Mouse (Mus musculus): Measurements from ENCODE around the gene Cotl1.

Gene Cotl1

DNA sequence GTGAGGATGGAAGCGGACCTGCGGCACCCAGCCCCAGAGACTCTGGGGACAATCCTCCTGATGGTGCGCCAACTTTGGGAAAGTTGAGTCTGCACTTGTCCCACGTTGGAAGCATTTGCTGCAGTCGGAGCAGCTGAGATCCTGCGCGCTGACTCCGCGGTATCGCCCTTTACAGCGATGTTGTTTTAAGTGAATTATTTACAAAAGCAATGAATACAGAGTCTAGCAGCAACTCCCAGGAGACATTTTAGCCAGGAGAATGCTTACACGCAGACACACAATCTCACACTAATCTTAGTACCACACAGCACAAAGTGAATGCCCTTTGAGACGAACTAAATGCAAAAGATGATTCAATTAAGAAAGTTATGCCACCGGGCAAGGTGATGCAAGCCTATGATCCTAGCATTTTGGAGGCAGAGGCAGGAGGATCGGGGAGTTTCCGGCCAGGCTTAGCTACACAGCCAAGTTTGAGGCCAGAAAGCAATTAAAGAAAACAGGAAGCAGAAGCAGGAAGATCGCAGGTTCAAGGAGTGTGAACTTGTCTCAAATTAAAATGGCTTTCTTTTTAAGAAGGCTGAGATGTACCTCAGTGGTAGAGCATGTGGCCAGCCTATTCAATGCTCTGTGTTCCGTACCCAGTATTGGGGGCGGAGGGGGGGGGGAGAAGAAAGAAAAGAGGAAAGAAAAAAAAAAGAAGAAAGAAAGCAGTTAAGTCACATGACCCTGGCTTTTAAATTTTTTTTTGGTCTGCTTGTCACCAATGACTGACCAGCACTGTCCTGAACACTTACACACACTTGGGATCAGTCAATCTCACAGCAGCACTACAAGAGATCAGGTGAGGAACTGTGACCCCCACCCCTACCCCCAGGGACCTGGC, 2.0 kb downstream of the Cotl1 start:
- no peak for DNase-seq (ENCODE audit: low read depth, low spot score)

DNA sequence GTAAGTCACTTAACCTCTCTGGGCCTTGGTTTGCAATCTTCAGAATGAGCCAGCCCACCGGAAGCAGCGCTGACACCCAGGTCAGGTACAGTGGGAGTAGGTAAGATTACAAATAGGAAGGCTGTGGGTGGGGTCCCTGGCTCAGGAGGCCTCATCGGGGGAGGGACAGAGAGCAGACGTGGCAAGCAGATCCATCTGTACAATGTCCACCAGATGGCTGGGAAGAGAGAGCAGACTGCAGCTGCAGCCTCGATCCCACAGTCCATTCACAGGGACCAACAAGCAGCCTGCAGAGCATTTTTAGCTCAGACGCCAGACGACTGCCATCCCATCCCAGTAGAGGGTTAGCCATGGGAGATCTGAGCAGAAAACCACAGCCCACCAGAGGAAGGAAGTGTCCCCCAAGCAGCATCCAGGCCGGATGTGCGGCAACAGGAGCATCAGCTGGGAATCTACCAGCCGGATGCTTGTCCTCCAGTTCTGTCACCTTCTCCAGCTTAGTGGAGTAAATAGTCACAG, 2.7 kb downstream of the Cotl1 start:
- no peak for DNase-seq (ENCODE audit: low read depth, low spot score)

DNA sequence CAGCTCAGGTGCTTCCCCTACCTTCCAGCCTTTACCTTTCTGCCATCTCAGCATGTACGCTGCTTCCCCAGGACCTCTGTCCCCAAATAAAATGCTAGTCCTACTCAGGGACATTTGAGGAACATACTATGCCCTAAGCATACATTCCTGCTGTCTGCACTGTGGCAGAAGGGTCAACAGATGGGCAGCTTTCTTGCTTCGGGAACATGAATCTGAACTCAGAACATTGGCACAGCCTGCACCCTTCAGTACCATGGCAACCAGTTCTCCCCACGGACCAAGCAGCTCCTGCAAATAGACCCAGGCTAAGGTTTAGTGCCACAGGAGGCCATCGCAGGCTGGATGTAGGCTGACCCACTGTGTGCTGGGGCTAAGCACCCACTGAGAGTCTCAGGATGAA, 3.5 kb downstream of the Cotl1 start:
- DNase-seq (ENCODE audit: low read depth, low spot score), result no peak

DNA sequence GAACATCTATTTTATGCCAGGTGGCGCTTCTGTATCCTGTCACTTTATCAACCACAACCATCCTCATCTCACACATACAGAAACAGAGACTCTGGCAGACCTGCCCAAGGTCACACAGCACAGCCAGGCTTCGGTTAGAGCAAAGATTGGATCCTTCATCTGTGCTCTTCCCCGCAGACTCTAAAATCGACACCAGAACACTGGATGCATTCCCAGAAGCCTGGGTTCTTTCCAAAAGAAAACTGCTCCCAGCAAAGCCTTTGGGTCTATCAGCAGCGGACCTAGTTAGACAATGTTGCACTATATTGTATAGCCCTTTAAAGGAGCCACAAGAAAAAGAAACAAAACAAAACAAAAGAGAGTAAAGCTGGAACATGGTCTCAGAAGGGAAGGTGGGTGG, 5.1 kb downstream of the Cotl1 start:
- no peak for DNase-seq (ENCODE audit: low read depth, low spot score)

DNA sequence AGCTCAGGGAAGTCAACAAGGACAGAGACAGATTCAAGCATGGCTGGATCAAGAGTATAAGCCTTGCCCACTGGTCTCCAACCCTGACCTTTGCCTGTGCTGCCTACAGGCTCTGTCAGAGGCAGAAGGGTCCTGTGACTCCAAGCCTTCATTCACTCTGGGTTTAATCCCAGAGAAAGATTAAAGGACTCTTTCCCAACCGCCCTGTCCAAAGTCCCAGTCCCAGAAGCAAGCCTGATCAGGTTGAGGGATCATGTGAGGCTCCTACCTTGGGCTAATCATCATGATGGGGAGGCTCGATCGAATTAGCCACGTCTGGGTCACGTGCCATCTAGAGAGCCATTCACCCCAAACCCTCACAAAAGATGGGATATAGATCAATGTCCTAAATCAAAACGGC, 5.7 kb downstream of the Cotl1 start:
- no peak for DNase-seq (ENCODE audit: low read depth, low spot score)

DNA sequence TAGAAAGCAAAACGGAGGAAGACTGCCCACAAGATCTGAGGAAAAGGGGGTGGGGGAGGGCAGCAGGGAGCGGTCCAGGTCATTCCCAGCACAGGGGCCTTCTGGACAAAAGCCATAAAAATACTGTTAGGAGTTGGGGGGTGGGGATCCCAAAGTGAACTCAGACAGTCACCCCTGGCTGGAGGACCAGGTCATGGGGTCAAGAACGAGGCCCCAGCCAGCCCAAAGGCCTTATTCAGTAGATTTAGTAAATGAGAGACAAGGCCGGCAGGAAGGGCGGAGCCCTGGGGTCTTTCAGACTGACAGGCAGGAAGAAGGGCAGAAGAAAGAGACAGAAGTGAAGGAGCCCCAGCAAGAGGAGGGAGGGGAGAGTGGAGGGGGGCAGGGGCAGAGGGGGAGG, 7.4 kb downstream of the Cotl1 start:
- DNase-seq (ENCODE audit: low read depth, low spot score), result no peak

DNA sequence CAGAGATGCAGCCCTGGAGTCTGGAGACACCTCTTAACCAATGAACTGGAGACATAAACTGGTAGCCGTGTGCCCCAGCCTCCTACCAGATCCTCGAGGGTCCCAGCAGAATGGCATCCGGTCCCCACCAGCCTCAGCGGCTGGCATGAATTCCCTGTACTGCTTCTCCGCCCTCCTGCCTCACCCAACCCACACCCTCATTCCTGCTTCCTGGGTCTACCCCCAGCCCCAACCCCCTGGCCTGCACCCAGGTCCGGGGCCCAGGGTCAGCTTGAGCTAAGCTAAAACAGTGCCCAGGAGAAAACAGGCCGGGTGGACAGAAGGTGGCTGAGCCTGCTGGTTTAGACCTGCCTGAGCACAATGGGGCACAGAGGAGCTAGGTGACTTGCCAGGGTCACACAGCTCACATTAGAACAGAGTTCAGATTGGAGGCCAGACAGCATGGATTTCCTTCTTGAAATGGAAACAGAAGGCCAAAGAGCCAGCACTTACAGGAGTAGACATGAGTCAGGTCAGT, 8.2 kb downstream of the Cotl1 start:
- DNase-seq (ENCODE audit: low read depth, low spot score), result no peak

DNA sequence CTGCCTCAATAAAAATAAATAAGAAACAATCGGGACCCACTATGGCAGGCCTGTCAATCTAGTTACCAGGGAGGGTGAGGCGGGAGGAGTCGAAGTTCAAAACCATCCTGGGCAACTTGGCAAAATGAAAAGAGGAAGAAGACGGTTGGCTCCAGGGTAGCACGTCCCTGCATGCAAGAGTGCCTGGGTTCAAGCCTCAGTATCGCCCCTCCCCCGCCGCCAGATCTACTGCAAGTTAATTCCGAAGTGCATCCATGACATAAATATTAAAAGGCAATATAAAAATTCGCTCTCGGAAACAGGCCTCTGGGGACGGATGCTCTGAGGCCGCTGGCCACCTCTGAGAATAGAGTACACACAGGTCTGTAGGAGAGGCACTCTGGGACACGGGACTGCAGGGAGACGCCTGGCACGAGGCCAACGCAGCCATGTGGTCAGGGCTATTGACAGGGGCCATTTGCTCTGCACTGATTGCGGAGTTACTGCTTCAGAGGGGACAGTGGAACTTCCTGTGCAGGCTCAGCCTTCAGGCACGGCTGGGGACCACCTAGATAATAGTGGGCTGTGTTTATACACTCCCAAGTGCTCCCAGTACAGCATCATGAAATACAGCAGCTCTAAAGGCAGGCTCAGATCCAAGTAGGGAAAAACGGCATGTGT, 8.9 kb downstream of the Cotl1 start:
- DNase-seq (ENCODE audit: low read depth, low spot score), result peak; percentile 46

DNA sequence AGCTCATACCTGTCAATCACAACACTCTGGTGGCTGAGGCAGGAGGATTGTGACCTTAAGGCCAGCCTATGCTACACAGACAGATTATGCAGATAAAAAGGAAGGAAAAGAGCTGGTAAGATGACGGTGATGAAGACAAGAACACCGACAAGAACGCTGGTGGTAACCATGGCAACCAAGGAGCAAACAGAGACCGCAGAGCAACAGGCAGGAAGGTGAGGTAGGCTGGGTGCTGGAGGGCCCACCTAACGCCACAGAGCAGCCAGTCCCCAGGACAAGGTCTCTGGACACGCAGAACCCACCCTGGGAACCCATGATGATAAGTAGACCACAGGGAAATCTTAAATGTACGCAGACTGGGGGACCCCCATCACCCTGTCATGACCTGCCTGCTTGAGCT, 9.8 kb downstream of the Cotl1 start:
- no peak for DNase-seq (ENCODE audit: low read depth, low spot score)

DNA sequence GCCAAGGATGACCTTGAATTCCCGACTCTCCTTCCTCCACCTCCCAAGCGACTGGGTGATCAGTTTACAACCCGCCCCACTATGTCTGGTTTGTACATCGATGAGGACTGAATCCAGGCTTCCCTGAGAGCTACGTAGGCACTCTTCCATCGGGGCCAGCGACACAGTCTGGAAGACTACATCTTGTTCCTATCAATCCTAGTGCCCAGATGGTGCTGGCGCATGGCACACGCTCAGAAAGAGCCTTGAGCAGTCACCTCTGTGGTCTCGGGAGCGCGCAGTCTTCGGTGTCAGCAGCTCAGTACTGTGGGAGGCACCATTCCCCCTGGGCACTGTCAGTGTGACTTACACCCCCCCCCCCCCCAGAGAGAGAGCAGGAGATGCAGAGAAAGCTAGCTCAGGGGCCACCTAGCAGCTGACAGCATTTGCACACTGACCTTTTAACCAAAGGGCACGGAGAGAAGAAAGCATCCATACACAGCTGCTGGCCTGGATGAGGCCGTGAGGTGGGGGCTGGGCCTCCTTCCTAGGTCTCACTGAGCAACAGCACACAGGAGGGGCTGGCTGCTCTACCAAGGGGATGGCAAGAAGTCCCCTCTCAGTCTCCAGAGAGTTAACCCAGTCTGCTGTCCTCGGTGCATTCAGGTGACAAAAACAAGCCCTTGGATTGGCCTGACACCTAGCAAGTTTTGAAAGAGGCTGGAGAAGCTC, 10.3 kb downstream of the Cotl1 start:
- DNase-seq (ENCODE audit: low read depth, low spot score), result no peak

DNA sequence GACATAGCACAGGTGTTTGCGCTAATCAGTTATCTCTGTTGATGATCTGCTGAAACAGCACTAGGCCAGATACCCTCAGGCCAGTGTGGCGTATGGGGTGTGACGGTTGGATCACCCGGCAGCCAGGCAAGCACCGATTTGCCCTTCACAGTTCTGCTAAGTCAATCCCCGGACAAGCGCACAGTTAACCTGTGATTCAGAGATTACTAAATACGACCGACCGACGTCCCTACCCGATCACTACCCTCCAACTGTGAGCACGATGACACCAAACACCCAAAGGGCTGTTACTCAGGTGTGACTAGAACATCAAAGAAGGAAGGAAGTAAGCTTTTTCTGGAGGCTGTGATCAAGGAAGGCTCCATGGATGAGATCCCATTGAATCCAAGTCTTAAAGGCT, 10.9 kb downstream of the Cotl1 start:
- no peak for DNase-seq (ENCODE audit: low read depth, low spot score)

DNA sequence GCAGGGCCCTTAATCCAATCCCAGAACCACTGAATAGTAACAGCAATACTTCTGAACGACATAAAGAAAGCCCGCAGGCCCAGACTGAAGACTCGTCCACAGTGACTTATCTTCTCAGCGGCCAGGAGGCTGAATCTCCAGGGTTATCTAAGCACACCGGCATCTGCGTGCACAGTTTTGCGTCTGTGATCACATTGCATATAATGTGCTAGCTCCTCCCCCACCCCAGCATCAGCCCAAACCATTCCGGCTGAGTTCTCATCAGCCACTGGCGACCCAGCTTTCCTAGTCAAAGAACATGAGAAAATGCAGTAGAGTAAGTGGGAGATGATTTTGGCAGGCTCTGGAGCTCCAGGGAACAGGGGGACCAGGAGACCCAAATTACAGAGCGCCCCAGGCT, 11.3 kb downstream of the Cotl1 start:
- no peak for DNase-seq (ENCODE audit: low read depth, low spot score)

DNA sequence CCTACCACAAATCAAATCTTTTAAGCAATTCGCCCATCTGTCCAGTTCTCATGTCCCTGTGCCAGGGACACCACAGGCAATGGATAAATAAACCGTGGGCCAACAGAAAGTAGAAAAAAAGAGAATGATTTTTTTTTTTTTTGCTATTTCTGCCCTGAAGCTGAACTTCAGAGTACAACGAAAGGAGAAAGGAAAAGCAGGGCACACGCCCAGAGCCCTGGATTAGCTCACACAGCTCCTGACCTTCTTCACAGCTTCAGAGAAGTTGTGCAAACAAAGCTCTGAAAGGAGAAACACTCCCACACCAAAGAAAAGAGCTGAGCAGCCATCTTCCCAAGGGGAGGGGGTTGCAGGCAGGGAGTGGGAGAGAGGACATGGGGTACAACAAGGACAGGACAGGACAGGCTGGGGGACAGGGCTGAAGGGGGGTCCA, 12.6 kb downstream of the Cotl1 start:
- DNase-seq (ENCODE audit: low read depth, low spot score), result no peak

DNA sequence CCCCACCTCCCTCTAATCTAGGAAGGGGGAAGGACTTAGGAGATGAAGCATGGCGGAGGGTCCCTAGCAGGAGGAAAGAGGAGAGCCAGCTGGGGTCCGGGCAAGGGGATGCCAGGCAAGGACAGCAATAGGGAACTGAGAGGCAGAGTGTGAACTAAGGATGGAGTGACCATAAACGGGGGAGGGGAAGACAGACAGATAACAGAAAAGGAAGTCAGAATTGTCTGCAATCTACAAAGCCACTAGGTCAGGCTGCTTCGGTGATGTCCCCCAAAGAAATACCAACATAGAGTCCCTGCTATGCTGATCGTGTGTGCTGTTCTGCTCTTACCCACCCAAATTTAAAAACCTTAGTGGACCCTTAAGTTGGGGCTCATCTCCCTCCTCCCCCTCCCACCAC, 13.4 kb downstream of the Cotl1 start:
- no peak for DNase-seq (ENCODE audit: low read depth, low spot score)

DNA sequence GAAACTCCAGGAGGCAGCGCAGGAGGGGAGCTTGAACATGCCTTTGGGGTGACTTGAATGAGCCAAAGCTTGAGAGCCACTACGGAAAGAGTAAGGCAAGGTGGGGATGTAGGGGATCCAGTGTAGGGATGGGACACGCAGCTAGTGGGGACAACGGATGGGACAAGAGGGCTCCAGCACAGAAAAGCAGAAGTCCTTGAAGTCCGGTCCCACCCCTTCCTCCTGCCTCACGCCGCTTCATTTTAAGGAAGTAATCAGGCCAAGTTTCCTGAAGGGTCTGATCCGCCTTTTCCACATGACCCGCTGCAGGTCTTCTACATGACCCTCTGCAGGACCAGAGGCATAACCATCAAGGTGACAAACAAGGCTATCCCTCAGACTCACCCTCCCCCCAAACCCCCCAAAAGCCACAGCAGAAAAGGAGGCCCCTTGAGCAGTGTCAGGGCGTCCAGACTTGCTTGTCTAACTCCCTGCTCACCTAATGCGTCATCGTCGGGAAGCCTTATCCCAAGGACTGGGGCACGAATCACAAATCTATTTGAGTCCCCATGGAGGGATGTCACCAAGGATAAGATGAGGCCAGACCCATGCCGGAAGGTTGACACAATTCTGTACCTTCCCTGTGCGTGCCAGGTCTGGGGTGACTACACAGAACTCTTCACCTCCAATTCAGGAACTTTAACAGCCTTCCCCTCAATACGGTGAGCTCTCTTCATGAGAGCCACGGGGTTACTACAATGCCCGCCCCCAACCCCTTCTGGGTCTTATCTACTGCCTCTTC, 14.2 kb downstream of the Cotl1 start:
- DNase-seq (ENCODE audit: low read depth, low spot score), result no peak

DNA sequence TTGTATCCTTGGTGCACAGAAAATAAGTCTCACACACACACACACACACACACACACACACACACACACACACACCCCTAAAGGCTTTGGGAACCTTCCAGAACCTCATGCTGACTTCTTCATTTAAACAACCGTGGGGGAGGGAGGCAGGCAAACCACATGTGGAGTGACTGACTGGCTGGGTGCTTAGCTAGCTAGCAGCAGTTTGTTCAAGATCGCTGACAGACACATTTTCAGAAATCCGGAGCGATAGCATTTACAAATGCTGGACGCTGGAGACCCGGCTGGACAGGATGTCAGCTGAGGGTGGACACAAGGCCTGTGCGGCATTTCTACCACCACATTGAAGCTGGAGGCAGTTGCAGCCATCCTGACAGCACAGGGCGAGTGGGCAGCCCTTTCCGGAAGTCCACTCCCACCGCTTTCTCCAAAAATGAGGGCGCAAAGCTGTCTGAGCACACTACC, 15.5 kb downstream of the Cotl1 start:
- DNase-seq (ENCODE audit: low read depth, low spot score), result no peak

DNA sequence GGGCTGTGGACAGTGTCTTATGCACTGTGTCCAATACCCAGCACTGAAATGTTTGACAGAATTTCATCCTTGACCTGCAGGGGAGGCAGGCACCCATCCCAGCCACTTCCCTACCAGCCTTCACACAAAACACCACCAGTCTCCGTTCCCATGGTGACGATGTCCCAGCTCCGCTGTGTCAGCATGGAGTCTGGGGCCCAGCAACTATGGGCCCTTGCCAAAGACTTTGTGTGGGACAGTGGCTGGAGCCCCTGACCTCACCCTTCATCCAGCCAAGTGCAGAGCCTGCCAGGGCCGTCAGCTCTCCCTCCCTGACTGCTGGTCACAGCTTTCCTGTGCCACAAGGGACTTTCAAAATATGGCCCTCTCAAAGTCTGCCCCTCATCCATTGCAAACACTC, 16.2 kb downstream of the Cotl1 start:
- no peak for DNase-seq (ENCODE audit: low read depth, low spot score)

DNA sequence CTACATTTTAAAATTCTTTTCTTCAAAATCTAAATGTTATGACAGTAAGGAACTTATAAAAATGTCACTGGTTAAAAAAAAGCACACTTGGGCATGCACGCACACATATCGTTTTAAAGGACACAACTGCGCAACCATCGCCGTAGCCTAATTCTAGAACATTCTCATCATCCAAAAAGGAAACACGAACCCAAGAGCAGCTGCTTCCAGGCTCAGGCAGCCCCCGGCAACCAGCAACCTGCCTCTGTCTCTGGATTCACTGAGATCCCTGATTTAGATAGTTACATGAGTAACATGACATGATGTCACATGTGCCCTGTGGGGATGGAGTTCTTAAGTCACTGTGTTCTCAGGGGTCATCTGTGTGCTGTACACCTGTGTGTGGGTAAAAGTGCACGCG, 17.1 kb downstream of the Cotl1 start:
- DNase-seq (ENCODE audit: low read depth, low spot score), result no peak

DNA sequence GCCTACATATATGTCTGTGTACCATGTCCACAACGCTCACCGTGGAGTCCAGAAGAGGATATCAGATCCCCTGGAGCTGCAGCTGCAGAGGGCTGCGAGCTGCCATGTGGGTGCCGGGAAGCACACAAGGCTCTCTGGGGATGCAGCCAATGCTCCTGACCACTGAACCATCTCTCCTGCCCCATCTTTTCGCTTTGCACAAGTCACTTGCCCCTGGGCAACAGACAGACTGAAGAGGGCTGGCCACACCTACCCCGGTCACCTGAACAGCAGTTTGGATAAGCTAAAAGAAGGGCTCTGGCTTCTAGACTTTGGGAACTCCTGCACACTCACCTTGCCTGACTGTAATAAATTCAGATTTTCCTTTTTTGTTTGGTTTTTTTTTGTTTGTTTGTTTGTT, 18.7 kb downstream of the Cotl1 start:
- DNase-seq (ENCODE audit: low read depth, low spot score), result no peak

DNA sequence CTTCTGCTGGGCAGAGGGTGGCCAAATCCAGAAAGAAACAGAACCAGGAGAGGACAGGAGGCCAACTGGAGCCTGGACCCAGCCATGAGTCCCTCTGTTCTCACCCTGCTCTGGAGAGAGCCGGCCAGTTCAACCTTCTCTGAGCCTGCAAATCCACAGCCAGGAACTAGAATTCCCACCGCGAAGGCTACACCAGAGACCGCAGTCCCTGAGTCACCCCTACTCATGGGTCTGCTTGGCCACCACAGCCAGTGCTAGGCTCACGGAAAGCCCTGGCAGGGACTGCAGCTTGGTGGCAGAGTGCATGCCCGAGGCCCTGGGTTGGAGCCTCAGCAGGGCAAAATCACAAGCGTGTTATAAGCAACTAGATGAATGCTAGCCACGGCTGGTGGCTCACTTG, 20.4 kb downstream of the Cotl1 start:
- DNase-seq (ENCODE audit: low read depth, low spot score), result no peak

DNA sequence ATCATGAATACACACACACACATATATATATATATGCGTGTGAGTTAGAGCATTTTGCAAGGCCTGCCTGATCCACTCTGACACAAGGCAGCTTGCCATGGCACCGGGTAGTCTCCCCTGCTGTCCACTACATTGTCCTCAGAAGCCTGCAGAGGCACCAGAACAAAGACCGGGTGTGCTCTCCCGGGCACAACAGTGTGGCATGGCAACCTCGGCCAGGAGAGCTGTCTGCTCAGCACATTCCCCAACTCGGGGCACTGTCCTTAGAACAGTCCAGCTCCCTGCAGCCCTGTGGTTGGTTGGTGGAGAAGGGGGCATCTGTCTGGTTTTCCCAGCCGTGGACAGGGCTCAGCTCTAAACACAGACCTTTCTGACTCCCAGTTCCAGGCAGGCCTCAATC, 21.0 kb downstream of the Cotl1 start:
- no peak for DNase-seq (ENCODE audit: low read depth, low spot score)
